Mouse (Mus musculus): ENCODE results near the gene 1500009C09Rik.
"Not testable (repeated sequence)": the region's sequence is repeated elsewhere in the genome, so short reads cannot be mapped to it uniquely, and the experiment has no call there.

1500009C09Rik gene

DNA sequence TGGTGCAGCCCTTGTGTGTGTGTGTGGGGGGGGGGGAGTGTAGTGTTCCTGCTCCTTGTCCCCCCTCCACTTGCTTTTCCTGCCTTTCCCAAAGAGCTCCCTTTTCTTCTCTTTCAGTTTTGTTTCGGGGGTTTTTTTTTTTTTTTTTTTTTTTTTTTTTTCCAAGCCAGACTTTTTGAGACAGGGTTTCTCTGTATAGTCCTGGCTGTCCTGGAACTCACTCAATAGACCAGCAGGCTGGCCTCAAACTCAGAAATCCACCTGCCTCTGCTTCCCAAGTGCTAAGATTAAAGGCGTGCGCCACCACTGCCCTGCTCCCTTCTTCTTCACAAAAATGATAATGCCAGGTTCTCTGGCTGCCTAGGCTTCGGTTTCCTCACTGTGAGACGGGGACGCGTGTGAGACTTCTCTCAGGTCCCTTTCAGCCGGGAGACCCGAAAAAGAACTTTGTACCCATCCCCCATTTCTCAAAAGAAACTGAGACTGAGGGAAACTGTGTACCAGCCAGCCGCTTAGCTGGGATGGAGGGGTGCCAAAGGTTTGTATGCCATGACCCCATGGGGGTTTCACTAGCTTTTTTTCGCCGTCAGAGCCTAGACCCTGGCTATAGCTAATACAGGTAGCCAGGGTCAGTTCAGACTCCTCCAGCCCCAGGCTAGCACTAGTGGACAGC, 32.1 kb upstream of the 1500009C09Rik start:
- no peak for DNase-seq

DNA sequence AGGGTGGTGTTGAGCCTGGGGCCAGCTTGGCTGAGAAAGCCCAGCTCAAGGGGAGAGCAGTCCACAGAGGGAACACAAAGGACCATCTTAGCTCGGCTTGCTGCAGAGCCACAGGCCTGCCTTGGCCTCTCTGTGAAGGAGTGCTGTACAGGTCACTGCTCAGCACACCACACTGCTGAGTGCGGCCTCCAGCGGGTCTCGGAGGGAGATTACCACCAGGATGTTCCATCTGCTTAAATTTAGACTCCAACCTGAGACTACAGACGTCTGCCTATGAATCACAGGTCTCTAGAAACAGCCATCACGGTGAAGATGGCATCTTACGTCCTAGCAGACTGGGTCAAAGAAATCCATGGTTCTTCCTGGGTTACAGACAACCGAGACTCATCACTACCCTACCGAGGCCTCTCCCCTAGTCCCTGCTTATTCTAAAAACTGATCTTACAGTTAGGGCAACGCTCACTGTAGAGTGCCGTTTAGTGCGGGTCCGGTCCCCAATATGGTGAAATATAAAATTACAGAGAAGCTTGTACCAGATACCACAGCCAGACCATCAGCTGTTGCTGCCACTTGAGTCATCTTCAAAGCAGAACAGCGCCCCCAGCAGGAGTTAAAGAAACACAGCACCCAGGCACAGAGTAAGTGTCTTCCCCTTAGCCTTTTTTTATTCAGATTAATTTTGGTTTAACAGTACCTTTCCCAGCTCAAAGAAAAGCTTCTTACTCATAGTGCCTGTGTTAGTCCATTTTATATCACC, 30.9 kb upstream of the 1500009C09Rik start:
- DNase-seq = no peak

GRCm38 (mm10) chr15:82223251-82223650, 28.9 kb upstream of the 1500009C09Rik start:
- no peak for DNase-seq

DNA sequence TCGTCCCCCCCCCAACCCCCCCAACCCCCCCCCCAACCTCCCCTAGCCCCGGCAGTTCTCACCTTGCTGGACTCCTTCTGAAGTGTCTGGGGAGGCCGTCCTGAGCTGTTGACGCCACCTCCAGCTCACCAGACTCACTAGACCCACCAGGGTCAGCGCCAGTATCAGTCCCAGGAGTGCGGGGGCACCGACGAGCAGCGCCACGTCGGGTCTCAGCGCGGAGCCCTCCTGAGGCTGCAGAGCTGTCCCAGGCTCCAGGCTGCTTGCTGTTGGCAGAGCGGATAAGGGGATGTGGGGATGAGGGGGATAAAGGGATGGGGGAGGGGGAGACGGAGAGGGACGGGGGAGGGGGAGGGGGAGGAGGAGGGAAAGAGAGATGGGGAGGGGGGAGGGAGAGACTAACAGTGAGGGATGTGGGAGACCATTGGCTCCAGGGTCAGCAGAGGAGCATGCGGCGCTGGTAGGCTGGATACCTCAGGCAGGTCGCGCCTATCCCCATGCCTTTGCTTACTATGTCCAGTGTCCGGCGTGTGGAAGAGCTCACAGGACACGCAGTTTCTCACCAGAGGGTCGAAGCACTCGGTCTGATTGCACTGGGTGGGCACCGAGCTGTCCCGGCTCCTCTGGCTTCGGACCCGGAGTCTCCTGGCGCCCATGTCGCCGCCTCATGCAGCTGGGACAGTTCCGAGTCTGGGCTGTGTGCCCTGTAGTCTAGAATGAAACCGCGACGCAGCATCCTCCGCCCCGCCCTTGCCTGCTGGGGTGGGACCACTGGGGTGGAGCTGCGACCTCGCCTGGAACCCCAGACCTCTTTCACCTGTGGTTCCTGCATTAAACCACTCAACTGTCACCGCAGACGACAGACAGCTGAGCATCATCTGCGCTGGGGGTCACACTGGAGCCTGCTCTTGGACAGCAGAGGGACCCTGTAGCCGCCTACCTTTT, 28.3 kb upstream of the 1500009C09Rik start, which contains the start of gene Tnfrsf13c:
Gene Tnfrsf13c (minus strand): TSS at position 713 of the 945 bp plus-strand sequence.
- DNase-seq = peak; percentile 44

DNA sequence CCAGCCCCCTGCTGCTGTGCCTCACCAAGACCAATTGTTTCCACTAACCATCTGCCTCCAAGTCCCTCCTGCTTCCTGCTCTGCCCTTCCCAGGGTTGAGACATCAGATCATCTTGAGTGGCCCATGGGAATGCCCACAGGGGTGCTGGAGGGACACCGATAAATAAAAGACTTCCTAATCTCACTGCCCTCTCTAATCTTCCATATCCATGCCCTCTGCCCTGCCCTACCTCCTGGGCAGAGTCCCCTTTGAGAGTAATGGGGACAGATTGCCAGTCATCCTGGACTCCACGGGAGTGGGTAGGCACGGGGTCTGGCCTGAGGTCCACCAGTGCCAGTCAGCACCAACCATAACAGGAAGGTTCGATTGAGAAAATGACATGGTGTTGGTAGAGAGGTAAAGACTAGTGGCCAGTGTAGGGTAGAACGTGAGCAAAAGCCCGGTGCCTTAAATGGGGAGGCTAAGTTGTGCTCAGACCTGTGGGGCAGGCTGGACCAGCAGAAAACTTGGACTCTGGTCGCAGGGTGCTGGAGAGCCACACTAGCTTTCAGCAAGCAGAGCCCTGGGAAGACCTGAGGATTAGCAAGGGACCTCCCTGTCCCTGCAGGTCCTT, 27.5 kb upstream of the 1500009C09Rik start:
- no peak for DNase-seq

GRCm38 (mm10) chr15:82225769-82226168, 26.4 kb upstream of the 1500009C09Rik start:
- DNase-seq = no peak

DNA sequence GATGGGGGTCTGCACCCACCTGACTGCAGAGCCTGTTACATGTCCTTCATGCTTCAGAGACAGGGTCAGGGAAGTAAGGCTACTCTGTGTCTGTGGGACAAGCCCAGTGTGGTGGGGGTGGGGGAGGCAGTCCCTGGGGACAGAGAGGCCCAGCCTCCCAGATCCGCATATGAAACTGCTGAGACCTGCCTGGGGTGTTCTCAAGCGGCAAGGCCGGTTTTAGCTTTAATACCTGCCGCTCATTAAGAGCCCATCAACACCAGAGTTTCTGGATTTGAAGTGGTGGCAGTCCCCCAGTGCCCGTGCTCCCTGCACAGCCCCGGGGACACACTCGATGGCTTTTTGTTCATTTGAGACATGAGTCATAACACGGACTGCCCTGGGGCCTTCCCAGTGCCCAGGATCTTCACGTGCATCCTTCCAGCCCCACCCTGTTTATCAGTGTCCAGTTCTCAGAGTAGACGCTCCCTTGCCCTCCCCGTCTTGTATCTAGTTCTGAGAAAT, 22.6 kb upstream of the 1500009C09Rik start:
- no peak for DNase-seq

- DNase-seq = no peak
These were observed 22.0 kb upstream of the 1500009C09Rik start for GRCm38 (mm10) chr15:82230098-82230611.

- no peak for DNase-seq
These were observed 21.1 kb upstream of the 1500009C09Rik start for GRCm38 (mm10) chr15:82231100-82231499.

- no peak for DNase-seq
These were observed 20.4 kb upstream of the 1500009C09Rik start for GRCm38 (mm10) chr15:82231591-82232378.

DNA sequence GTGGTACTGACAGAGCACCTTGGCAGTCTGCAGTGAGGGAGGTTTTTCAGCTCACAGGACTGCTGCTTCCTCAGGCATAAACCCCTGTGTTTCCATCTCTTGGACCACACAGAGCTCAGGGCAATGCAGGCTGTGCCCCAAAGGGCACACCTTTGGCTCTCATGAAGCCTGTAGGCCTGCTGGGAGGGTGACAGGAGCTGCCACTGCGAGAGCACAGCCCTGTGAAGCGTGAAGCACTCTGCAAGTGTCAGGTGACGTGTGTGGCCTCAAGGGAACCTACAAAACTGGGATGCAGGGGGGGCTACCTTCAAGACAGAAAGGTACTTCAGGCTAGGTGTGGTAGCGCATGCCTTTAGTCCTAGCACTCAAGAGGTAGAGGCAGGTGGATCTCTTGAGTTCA, 19.5 kb upstream of the 1500009C09Rik start:
- no peak for DNase-seq

- DNase-seq = no peak
These were observed 16.5 kb upstream of the 1500009C09Rik start for GRCm38 (mm10) chr15:82235661-82236060.

DNA sequence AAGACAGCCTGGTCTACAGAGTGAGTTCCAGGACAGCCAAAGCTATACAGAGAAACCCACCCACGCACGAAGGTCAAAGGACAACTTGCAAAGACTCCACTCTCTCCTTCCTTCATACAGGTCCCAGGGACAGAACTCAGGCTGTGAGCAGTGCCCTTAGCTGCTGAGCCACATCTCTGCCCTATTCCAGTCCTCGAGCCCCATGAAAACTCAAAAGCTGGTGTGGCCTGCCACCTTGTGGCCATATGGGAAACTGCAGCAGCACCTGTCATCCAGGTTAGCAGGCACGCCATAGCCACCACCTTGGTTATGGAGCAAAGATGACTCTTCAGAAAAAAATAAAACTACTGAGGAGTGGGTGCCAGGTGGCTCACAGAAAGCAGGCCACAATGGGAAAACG, 15.6 kb upstream of the 1500009C09Rik start:
- DNase-seq = peak; percentile 78

DNA sequence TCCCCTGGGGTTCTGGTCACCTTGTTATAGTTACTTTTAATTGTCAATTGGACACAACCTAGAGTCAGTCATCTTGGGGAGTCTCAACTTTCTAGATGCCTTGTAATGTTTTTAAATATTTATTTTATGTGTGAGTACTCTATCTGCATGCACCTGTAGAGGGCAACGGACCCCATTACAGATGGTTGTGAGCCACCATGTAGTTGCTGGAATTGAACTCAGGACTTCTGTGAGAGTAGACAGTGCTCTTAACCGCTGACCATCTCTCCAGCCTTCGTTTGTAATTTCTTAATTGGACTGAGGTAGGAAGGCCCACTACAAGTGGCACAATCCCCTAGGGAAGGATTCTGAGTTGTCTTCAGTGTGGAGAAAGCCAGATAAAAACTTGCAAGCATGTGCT, 8.9 kb upstream of the 1500009C09Rik start:
- no peak for DNase-seq

DNA sequence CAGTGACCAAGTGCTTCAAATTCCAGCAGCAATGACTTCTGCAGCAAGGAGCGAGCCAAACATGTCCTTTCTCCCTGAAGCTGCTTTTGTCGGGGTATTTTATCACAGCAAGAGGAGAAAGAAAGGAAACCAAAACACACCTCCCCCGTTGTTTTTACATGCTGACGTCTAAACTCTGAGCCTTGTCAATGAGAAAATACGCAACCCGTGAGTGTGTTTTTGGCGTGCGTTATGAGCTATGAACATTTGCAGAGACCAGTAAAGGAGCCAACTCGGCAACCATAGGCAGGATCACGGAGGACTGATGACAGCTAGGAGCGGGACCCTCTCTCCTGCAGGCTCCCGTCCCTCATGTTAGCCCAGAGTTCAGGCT, 8.5 kb upstream of the 1500009C09Rik start:
- DNase-seq = peak; percentile 33

DNA sequence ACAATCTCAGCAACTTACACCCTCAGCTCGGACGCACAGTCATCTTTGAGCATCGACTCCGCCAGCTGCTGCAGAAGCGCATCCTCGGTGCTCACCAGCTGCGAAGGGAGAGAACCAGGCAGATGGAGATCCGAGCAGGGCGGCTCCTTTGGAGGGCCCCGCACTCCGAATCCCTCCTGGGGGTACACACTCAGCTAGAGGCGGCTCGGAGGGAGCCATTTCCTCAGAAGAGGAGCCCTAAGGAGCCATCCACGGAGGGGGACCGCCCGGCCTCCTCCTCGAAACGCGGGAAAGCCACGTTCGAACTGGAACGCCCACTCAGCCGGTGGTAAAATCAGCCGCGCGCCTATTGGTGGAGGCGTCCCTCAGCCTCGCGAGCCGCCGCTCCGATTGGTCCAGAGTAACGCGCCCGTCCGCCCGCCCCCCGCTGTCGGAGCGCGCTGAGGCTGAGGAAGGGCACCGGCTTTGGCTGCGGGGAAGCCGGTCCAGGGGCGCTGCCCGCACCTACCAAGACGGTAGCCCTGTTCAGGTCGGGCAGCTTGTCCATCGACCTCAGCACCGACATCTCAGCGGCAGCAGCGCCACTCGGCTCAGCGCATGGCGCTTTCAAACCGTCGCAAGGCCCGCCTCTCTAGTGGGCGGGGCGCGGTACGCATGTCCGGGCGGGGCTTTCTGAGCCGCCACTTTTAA, 7.9 kb upstream of the 1500009C09Rik start, which contains the start of gene Cenpm:
Gene Cenpm (minus strand): TSS at position 634 of the 690 bp plus-strand sequence.
- peak; percentile 97 for DNase-seq

DNA sequence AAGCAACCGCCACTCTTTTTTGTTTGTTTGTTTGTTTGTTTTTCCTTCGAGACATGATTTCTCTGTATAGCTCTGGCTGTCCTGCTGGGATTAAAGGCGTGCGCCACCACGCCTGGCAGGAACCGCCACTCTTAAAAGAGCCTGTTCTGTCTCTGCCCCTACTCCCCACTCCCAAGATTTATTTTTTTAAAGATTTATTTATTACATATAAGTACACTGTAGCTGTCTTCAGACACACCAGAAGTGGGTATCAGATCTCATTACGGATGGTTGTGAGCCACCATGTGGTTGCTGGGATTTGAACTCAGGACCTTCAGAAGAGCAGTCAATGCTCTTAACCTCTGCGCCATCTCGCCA, 7.4 kb upstream of the 1500009C09Rik start:
- DNase-seq = not testable (repeated sequence)

- DNase-seq = no peak
These were observed 4.9 kb upstream of the 1500009C09Rik start for GRCm38 (mm10) chr15:82247131-82247776.

DNA sequence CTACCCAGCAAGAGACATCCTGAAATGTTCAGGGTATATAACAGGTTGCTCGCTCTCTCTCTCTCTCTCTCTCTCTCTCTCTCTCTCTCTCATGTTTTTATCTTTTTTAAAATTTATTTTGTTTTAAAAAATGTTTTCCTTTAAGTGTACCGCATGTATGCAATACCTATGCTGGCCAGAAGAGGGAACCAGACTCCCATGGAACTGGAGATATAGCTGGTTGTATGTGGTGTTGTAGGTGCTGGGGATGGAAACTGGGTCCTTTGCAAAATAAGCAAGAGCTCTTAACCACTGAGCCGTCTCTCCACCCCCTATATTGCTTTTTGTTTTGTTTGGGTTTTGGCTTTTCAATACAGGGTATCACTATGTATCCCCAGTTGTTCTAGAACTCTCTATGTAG, 618 bp upstream of the 1500009C09Rik start:
- no peak for DNase-seq

DNA sequence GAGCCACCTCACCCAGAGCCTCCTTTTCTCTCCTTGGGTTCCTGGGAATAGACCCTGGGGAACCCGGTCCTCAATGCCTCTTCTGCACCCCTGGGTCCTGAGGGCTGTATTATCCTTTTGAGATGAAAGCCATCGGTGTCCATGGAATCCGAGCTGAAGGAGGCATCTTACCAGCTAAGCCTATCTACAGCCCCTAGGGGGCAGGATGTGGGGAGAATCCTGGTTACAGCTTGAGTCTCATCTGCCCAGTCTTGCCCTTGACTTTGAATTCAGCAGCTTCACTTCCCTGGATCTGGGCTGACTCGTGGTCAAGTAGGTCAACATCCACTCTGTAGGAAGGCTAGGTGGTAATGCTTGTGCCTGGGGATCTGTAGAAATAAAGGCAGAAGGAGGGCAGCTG, 3.1 kb downstream of the 1500009C09Rik start:
- peak; percentile 40 for DNase-seq
